Mouse (Mus musculus) cerebellum, adult 11-12 months (tissue): ENCODE measurements around the gene Tbc1d24.
"Not testable (repeated sequence)": the region's sequence is repeated elsewhere in the genome, so short reads cannot be mapped to it uniquely, and the experiment has no call there.

Experiments used
- DNase-seq: peaks from one replicate; pipeline ENCODE4 v3.0.0; 2022

Tbc1d24 gene

DNA sequence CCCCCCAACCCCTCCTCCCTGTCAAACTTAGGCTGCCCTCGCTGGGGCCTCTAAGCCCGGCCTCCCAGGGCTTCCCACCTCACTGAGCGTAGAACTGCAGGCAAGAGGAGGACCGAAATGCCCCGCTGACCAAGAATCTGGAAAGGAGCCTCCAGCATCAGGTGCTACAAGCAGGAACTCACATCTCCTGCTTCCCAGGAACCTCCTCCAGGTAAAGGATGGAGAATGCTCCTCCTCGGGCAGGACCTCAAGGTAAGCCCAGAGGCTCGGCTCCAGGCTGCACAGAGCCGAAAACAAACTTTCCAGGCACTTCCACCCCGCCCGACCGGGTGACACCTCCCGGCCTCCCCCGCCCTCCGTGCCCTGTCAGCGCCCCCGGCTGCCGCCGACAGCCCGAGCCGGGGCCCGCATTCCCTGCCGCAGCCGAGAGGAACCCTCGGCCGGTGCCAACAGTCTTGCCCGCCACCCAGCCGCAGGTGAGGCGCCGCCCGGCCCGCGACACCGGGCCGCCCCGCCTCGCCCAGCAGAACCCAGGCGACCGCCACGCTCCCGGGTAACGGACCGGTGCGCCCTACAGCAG is 64.4 kb downstream of the Tbc1d24 start:
- no peak for DNase-seq

DNA sequence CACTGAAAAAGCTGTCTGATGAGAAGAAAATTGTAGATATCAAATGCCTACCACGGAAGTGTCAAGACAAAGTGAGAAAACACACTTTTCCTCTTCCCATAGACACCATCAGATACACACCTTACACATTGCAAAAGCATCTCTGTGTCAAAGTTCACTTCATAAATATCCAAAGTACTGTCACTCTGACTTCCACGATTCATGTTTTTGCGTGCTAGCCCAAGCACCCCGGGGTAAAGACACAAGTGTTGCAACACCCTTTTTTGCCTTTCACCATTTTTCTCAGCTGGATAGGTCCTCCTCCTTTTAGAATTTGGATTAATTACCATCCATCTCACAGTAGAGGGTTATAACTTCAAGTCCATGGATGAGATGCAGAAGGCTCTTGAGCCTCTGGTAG is 65.4 kb downstream of the Tbc1d24 start:
- no peak for DNase-seq

DNA sequence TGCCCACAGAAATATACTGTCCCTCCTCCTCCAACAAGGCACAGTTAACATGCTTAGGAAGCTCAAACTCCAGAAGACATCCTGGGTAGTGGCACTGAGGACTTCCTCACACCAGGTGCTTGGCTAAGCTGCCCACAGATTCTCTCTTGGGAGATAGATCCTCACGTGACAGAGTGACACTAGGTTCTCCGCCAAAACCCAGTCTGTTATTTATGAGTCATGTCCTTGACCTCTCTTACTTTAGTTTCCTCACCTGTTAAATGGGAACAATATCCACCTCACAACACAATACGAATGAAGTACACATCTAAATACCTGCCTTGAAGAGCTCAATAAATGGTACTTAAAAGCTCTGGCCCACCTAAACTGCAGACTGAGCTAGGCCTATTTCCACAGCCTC is 66.1 kb downstream of the Tbc1d24 start:
- DNase-seq = no peak

DNA sequence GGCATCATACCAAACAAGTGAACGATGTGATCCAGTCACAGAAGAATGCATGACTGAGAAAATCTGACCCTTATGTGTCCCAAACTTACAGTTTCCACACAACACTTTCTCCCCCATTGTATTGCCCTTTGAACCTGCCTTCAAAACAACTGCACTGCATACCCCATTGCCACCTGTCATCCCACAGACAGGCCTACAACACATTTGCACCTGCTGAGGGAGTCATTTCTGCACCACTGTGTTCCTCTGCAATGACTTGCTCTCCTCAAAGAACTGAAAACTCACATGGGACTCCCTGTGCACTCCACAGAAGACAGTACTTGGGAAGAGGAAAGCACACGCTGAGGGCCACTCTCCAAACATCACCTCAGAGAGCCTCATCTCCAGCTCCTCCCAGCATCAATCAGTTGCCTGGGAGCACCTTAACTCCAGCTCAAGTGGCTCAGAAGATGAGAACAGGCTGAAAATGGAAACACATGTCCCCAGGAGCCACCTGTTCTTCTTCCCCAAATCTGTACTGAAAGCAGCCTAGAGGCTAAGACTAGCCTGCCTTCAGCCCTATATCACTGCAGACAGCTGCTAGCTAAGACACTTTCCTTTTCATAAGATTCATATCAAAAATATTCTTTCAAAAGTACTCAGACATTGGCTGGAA is 68.0 kb downstream of the Tbc1d24 start:
- DNase-seq = no peak

DNA sequence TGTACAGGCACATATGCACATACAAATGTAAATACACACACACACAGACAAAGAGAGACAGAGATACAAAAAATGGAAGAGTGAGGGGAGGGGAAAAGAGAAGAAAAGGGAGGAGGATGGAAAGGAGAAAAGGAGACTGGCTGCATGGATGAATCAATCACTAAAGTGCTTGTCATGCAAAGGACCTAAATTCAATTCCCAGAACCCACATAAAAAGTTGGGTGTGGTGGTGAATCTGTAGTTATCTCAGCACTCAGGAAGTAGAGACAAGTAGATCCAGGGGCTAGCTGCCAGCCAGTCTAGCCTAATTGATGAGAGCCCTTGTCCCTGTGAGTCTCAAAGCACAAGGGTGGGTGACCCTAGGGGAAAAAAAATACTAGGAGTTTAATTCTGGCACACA is 71.3 kb downstream of the Tbc1d24 start:
- no peak for DNase-seq

DNA sequence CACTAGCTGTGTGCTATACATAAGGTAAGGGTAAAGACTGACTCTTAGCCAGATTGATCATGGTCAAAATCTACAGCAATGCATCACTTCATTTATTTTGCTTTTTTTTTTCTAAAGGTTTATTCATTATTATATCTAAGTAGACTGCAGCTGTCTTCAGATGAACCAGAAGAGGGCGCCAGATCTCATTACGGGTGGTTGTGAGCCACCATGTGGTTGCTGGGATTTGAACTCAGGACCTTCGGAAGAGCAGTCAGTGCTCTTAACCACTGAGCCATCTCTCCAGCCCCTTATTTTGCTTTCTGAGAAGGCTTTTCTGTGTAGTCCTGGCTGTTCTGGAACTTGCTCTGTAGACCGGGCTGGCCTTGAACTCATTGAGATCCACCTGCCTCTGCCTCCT is 72.4 kb downstream of the Tbc1d24 start:
- DNase-seq = not testable (repeated sequence)

DNA sequence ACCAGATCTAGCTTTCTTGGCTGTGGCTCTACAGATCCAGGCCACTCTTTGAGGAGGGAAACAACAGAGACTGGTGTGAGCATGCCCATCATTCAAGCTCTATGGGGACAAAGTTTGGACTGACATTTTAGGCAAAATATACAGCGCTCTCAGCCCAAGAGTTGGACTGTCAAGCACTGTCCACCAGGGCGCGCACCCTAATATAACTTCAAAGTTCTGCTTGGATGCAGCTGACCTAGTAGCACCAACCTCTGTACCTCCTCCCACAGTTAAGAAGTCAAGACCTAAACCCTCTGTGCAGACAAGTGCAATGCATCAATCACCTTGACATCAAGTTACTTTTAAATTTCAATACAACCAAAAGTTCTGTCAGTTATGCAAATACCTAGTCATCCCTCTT is 73.8 kb downstream of the Tbc1d24 start:
- no peak for DNase-seq

DNA sequence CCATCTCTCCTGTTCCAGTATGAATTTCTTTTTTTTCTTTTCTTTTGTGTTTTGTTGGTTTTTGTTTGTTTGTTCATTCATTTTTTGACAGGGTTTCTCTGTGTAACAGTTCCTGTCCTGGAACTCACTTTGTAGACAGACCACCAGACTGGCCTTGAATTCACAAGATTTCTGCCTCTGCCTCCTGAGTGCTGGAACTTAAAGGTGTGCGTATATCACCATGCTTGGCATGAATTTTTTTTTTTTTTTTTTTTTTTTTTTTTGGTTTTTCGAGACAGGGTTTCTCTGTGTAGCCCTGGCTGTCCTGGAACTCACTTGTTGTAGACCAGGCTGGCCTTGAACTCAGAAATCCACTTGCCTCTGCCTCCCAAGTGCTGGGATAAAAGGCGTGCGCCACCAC is 76.1 kb downstream of the Tbc1d24 start:
- not testable (repeated sequence) for DNase-seq

DNA sequence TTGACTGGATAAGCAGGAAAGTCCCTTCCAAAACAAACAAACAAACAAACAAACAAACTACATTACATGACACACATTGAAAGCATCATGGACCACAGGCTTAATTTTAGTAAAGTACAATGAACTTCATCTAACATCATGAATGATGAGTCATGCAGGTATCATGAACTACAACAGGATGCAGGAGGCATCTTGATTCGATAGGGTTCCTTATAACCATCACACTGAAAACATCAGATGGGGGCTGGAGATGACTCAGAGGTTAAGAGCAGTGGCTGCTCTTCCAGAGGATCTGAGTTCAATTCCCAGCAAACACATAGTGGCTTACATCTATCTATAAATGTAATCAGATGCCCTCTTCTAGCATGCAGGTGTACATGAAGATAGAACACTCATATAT is 77.8 kb downstream of the Tbc1d24 start:
- DNase-seq = no peak

DNA sequence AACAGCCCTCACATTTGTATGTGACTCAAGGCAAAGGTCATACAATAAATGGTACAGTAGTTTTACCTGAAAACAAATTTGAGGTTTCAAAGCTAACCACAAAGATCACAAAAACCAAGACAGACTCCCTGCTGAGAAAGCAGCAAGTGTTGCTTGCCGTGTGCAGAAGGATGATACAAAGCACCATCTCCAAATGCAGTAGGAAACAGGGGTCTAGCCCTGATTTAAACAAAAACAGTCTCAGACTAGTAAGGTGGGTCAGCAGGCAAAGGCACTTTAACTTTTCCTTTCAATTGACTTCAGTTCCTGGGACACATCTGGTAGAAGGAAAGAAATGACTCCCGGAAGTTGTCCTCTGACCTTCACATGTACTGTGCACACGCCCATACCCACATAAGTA is 78.6 kb downstream of the Tbc1d24 start:
- DNase-seq = no peak
